ENCODE assay signal across 8 mouse cellular contexts in the genomic region with DNA sequence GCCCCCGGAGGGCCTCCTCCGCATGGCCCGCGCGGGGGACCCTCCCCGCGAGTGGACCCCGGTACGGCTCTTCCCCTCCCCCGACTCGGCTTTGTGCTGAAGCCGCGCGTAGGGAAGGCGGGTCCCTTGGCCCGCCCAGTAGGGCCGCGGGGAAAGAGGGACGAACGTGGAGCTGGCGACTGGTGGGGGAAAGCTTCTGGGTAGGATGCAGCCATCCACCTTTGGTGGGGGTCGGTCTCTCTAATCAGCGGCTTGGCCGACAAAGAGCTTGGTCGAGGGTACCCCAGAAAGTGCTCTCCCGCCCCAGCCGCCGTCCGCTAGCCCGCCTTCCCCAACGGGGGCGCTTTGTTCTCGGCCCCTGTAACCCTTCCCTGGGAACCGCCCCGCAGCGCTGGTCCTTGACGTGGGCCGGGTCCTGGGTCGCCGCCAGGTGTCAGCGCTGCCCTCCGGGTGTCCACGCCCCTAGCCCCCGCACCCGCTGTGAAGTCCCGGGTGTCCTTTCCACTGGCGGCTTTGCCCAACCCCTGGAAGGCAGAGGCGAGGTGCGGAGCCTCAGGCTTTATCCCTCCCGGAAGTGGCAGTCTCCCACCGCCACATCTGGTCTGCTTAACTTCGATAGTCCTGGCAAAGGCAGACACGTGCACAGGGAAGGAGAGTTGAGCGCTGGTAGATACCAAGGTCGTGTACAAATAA. TPM values are rescaled to one million over a fixed set of nuclear protein-coding genes. Genes with fewer than 3 reads are reported as not detected.
A peak's percentile ranks its signal among the peaks of the same experiment; 100 is the strongest.
DNase-seq lines count a peak whose midpoint lies in the region; ATAC-seq lines count a peak whose summit lies in the region.

No protein-coding gene starts in this region.

- peak overlapping the region; percentile 83 for H3K9ac ChIP-seq in heart, embryonic 12.5 days
- H3K9ac ChIP-seq in kidney, embryonic 16.5 days (replicated peaks; ENCODE audit: low read length), result peak overlapping the region; percentile 90

- peaks cover 10% of the 10 kb centered on the region for H3K4me1 ChIP-seq in heart, embryonic 12.5 days (replicated peaks)
- peaks cover 15% of the 10 kb centered on the region for H3K4me1 ChIP-seq in kidney, embryonic 16.5 days (ENCODE audit: insufficient read depth, low read length)

- DNase-seq in urinary bladder, adult 2 months (ENCODE audit: low spot score), result peak; percentile 67
- DNase-seq in urinary bladder, postnatal 25 days (ENCODE audit: low spot score), result no peak
- peak; percentile 78 for DNase-seq in embryo, embryonic 10 days (ENCODE audit: low spot score)
- DNase-seq in lung, postnatal 36 days, result peak; percentile 62
- peak; percentile 8 for DNase-seq in spleen, adult 12 weeks (ENCODE audit: low spot score)
- no peak for DNase-seq in T-cell, adult 2 months (ENCODE audit: low spot score)

- H3K9me3 ChIP-seq in heart, embryonic 12.5 days (replicated peaks), result no peaks in the 10 kb centered on the region
- no peaks in the 10 kb centered on the region; the same call in 1 of the 2 replicates for H3K9me3 ChIP-seq in kidney, embryonic 16.5 days (ENCODE audit: low read length)

- H3K27me3 ChIP-seq in heart, embryonic 12.5 days (replicated peaks), result no peaks in the 10 kb centered on the region
- H3K27me3 ChIP-seq in kidney, embryonic 16.5 days (ENCODE audit: insufficient read depth, low read length), result no peaks in the 10 kb centered on the region

- WGBS in heart, embryonic 12.5 days, result under 1% methylated on average over 50 of the region's 55 CpGs
- under 1% methylated on average over 53 of the region's 55 CpGs for whole genome bisulfite sequencing in kidney, embryonic 16.5 days

- ATAC-seq in heart, embryonic 12.5 days (ENCODE audit: insufficient number of reproducible peaks, low FRiP score), result peak; percentile 39; the same call in 1 of the 2 replicates
- ATAC-seq in kidney, embryonic 16.5 days (ENCODE audit: low FRiP score, low TSS enrichment), result peak; percentile 47

- peak overlapping the region; percentile 94 for H3K4me2 ChIP-seq in heart, embryonic 12.5 days
- H3K4me2 ChIP-seq in kidney, embryonic 16.5 days (replicated peaks; ENCODE audit: low read depth, low read length), result peak overlapping the region; percentile 94

- peak overlapping the region; percentile 71 for H3K4me3 ChIP-seq in heart, embryonic 12.5 days
- peak overlapping the region; percentile 87 for H3K4me3 ChIP-seq in kidney, embryonic 16.5 days (ENCODE audit: low read length)

- peak overlapping the region; percentile 2; the same call in 1 of the 2 replicates for H3K27ac ChIP-seq in heart, embryonic 12.5 days (ENCODE audit: poor library complexity, severe bottlenecking)
- H3K27ac ChIP-seq in kidney, embryonic 16.5 days (ENCODE audit: low read length), result peak overlapping the region; percentile 82

- H3K36me3 ChIP-seq in heart, embryonic 12.5 days, result no peaks in the 10 kb centered on the region
- H3K36me3 ChIP-seq in kidney, embryonic 16.5 days (ENCODE audit: insufficient read depth, low read length), result no peaks in the 10 kb centered on the region

RNA-seq across cellular contexts. Expression of a gene that starts 1.5 kb away (rescaled TPM):
- 231 TPM in 2 replicates for polyA plus RNA-seq in urinary bladder, adult 2 months (2012; rRNA removed)
- polyA plus RNA-seq in heart, embryonic 12.5 days (2016; fragmentation: Nextera tagmentation; extraction: Ambion mirVana), result 46.0 and 46.4 TPM in 2 replicates
- polyA plus RNA-seq in kidney, embryonic 16.5 days (2015; fragmentation: Nextera tagmentation; extraction: Ambion mirVana), result 65.4 and 66.9 TPM in 2 replicates

Comparison
In these comparisons a context has a peak if more than half of its experiments do, and no peak if none do; other contexts are left out.
1. DNase-seq: peak in urinary bladder, adult 2 months (single experiment), embryo, embryonic 10 days (single experiment), lung, postnatal 36 days (single experiment) and spleen, adult 12 weeks (single experiment); none in urinary bladder, postnatal 25 days (single experiment) and T-cell, adult 2 months (single experiment).